Comparison of ENCODE assay signal across 28 mouse cellular contexts in genomic region chr12:102514151-102514550, GRCm38 (mm10). TPM values are rescaled to one million over a fixed set of nuclear protein-coding genes. Genes with fewer than 3 reads are reported as not detected.
DNase-seq lines count a peak whose midpoint lies in the region; ATAC-seq lines count a peak whose summit lies in the region.
"Had no signal": no experiment of that assay in that cellular context is flagged by ENCODE, and none has a peak within 500 bp of the region (broad histone marks: within the 10 kb centered on the region; RNA-seq: fewer than 3 reads in every experiment).

No protein-coding gene starts in this region.

- H3K36me3 ChIP-seq in hindbrain, embryonic 10.5 days, result no peaks in the 10 kb centered on the region
- no peaks in the 10 kb centered on the region for H3K36me3 ChIP-seq in hindbrain, embryonic 14.5 days (replicated peaks; ENCODE audit: control insufficient read depth, insufficient read depth)
- no peaks in the 10 kb centered on the region for H3K36me3 ChIP-seq in forebrain, embryonic 14.5 days (ENCODE audit: control insufficient read depth, insufficient read depth, low read length)
- H3K36me3 ChIP-seq in neural tube, embryonic 15.5 days, result no peaks in the 10 kb centered on the region
- H3K36me3 ChIP-seq: embryonic facial prominence, embryonic 13.5 days; heart, embryonic 12.5 days; hindbrain, embryonic 15.5 days; limb, embryonic 12.5 days had no signal

- no peak overlapping the region for H3K4me3 ChIP-seq in hindbrain, embryonic 10.5 days
- no peak overlapping the region for H3K4me3 ChIP-seq in hindbrain, embryonic 14.5 days (replicated peaks; ENCODE audit: low read length)
- no peak overlapping the region for H3K4me3 ChIP-seq in forebrain, embryonic 14.5 days (ENCODE audit: low read depth, low read length)
- no peak overlapping the region for H3K4me3 ChIP-seq in neural tube, embryonic 15.5 days (replicated peaks)
- H3K4me3 ChIP-seq: embryonic facial prominence, embryonic 13.5 days; erythroblast, embryonic 14.5 days; heart, embryonic 12.5 days; hindbrain, embryonic 15.5 days; limb, embryonic 12.5 days had no signal

- no peak for ATAC-seq in hindbrain, embryonic 14.5 days (ENCODE audit: low FRiP score)
- no peak for ATAC-seq in forebrain, embryonic 14.5 days
- no peak for ATAC-seq in neural tube, embryonic 15.5 days (ENCODE audit: low FRiP score)
- ATAC-seq: intestine, embryonic 16.5 days; liver, postnatal 0 days; lung, postnatal 0 days; midbrain, embryonic 16.5 days had no signal

- H3K4me1 ChIP-seq in hindbrain, embryonic 10.5 days (replicated peaks), result peaks cover 18% of the 10 kb centered on the region; the same call in 1 of the 2 replicates
- H3K4me1 ChIP-seq in hindbrain, embryonic 14.5 days (replicated peaks; ENCODE audit: control insufficient read depth, insufficient read depth, low read length), result peaks cover 12% of the 10 kb centered on the region
- H3K4me1 ChIP-seq in forebrain, embryonic 14.5 days (ENCODE audit: control insufficient read depth, insufficient read depth, low read length), result peaks cover 22% of the 10 kb centered on the region
- H3K4me1 ChIP-seq in neural tube, embryonic 15.5 days, result peaks cover 9% of the 10 kb centered on the region
- H3K4me1 ChIP-seq: heart, embryonic 12.5 days; limb, embryonic 12.5 days had no signal

- 0 out of 2 replicates have a peak overlapping the region, but pooled peaks have one; percentile 2 for H3K27ac ChIP-seq in hindbrain, embryonic 10.5 days
- H3K27ac ChIP-seq in hindbrain, embryonic 14.5 days, result no peak overlapping the region
- 0 out of 2 replicates have a peak overlapping the region, but pooled peaks have one; percentile 6 for H3K27ac ChIP-seq in forebrain, embryonic 14.5 days (ENCODE audit: low read depth, low read length)
- H3K27ac ChIP-seq in neural tube, embryonic 15.5 days (replicated peaks), result no peak overlapping the region
- H3K27ac ChIP-seq: embryonic facial prominence, embryonic 13.5 days; hindbrain, embryonic 15.5 days; kidney, postnatal 0 days; limb, embryonic 12.5 days; macrophage had no signal

- no peaks in the 10 kb centered on the region for H3K9me3 ChIP-seq in hindbrain, embryonic 10.5 days
- H3K9me3 ChIP-seq in hindbrain, embryonic 14.5 days (ENCODE audit: control insufficient read depth, low read length), result no peaks in the 10 kb centered on the region
- H3K9me3 ChIP-seq in forebrain, embryonic 14.5 days (replicated peaks; ENCODE audit: control insufficient read depth, low read length), result no peaks in the 10 kb centered on the region
- no peaks in the 10 kb centered on the region for H3K9me3 ChIP-seq in neural tube, embryonic 15.5 days (replicated peaks)
- H3K9me3 ChIP-seq: embryonic facial prominence, embryonic 13.5 days; heart, embryonic 12.5 days; hindbrain, embryonic 15.5 days; limb, embryonic 12.5 days had no signal

- H3K9ac ChIP-seq in hindbrain, embryonic 14.5 days, result no peak overlapping the region
- H3K9ac ChIP-seq in forebrain, embryonic 14.5 days (ENCODE audit: low read length), result no peak overlapping the region
- no peak overlapping the region for H3K9ac ChIP-seq in neural tube, embryonic 15.5 days (replicated peaks)
- H3K9ac ChIP-seq: embryonic facial prominence, embryonic 13.5 days; heart, embryonic 12.5 days; hindbrain, embryonic 15.5 days; limb, embryonic 12.5 days; liver, postnatal 0 days had no signal

- H3K27me3 ChIP-seq in hindbrain, embryonic 10.5 days (ENCODE audit: insufficient read depth, poor library complexity, severe bottlenecking), result no peaks in the 10 kb centered on the region
- no peaks in the 10 kb centered on the region for H3K27me3 ChIP-seq in hindbrain, embryonic 14.5 days (ENCODE audit: control insufficient read depth, insufficient read depth, low read length)
- H3K27me3 ChIP-seq in forebrain, embryonic 14.5 days (replicated peaks; ENCODE audit: control insufficient read depth, insufficient read depth, low read length), result no peaks in the 10 kb centered on the region
- no peaks in the 10 kb centered on the region for H3K27me3 ChIP-seq in neural tube, embryonic 15.5 days (replicated peaks)
- H3K27me3 ChIP-seq: embryonic facial prominence, embryonic 13.5 days; heart, embryonic 12.5 days; hindbrain, embryonic 15.5 days had no signal

- H3K4me2 ChIP-seq in hindbrain, embryonic 14.5 days (replicated peaks), result no peak overlapping the region
- no peak overlapping the region for H3K4me2 ChIP-seq in forebrain, embryonic 14.5 days (ENCODE audit: low read length)
- H3K4me2 ChIP-seq in neural tube, embryonic 15.5 days, result no peak overlapping the region
- H3K4me2 ChIP-seq: embryonic facial prominence, embryonic 13.5 days; heart, embryonic 12.5 days; hindbrain, embryonic 15.5 days; limb, embryonic 12.5 days; liver, embryonic 11.5 days had no signal

- 61% methylated on average over 6 of the region's 6 CpGs for WGBS in hindbrain, embryonic 10.5 days
- 68% methylated on average over 6 of the region's 6 CpGs for WGBS in hindbrain, embryonic 14.5 days
- 49% methylated on average over 6 of the region's 6 CpGs for WGBS in forebrain, embryonic 14.5 days
- WGBS in neural tube, embryonic 15.5 days, result 74% methylated on average over 6 of the region's 6 CpGs

- no peak for DNase-seq in hindbrain, embryonic 10.5 days (ENCODE audit: low spot score)
- no peak for DNase-seq in hindbrain, embryonic 14.5 days (ENCODE audit: low spot score)
- DNase-seq in right cerebral cortex, postnatal 10 days (ENCODE audit: low spot score in 2 of 2), result peak; percentile 48 to 49
- DNase-seq in right cerebral cortex, postnatal 14 days, result no peak
- DNase-seq in forebrain, embryonic 14.5 days (ENCODE audit: low spot score), result no peak
- DNase-seq in retina, postnatal 1 day, result peak; percentile 36
- DNase-seq in adrenal gland, postnatal 14 days, result no peak
- DNase-seq: adrenal gland, postnatal 25 days; cerebellum, adult 11-12 months; cerebellum, postnatal 14 days; gastrocnemius, postnatal 10 days; heart, adult 11 months; heart, postnatal 10 days; liver, postnatal 0 days; right cerebral cortex, postnatal 25 days; thymus, postnatal 25 days had no signal

RNA-seq across cellular contexts. Expression of gene Chga, which starts 40.6 kb away (rescaled TPM):
- 15.6 and 30.1 TPM in 2 replicates for polyA plus RNA-seq in hindbrain, embryonic 10.5 days (2016; fragmentation: Nextera tagmentation; extraction: Ambion mirVana)
- 109 and 123 TPM in 2 replicates for polyA plus RNA-seq in hindbrain, embryonic 14.5 days (2014; fragmentation: Nextera tagmentation; extraction: Ambion mirVana)
- 63.3 and 76.8 TPM in 2 replicates for polyA plus RNA-seq in forebrain, embryonic 14.5 days (2014; fragmentation: Nextera tagmentation; extraction: Ambion mirVana)
- polyA plus RNA-seq in neural tube, embryonic 15.5 days (2015; fragmentation: Nextera tagmentation; extraction: Ambion mirVana), result 178 and 204 TPM in 2 replicates
- total RNA-seq in adrenal gland, postnatal 14 days (2021), result 1,531 and 1,561 TPM in 2 replicates
- total RNA-seq: heart, postnatal 10 days had no signal
- polyA plus RNA-seq: macrophage had no signal

RNA-seq across cellular contexts. Expression of gene Golga5, which starts 45.2 kb away (rescaled TPM):
- 26.1 and 26.5 TPM in 2 replicates for polyA plus RNA-seq in hindbrain, embryonic 10.5 days (2016; fragmentation: Nextera tagmentation; extraction: Ambion mirVana)
- polyA plus RNA-seq in hindbrain, embryonic 14.5 days (2014; fragmentation: Nextera tagmentation; extraction: Ambion mirVana), result 25.9 and 28.1 TPM in 2 replicates
- polyA plus RNA-seq in forebrain, embryonic 14.5 days (2014; fragmentation: Nextera tagmentation; extraction: Ambion mirVana), result 34.1 and 34.2 TPM in 2 replicates
- 24.6 and 27.6 TPM in 2 replicates for polyA plus RNA-seq in neural tube, embryonic 15.5 days (2015; fragmentation: Nextera tagmentation; extraction: Ambion mirVana)
- total RNA-seq in adrenal gland, postnatal 14 days (2021), result 35.0 and 41.2 TPM in 2 replicates

Comparison
In these comparisons a context has a peak if more than half of its experiments do, and no peak if none do; other contexts are left out.
1. DNase-seq: peak in right cerebral cortex, postnatal 10 days (2 of 2) and retina, postnatal 1 day (single experiment); none in hindbrain, embryonic 10.5 days (single experiment), hindbrain, embryonic 14.5 days (single experiment), right cerebral cortex, postnatal 14 days (single experiment), forebrain, embryonic 14.5 days (single experiment) and adrenal gland, postnatal 14 days (single experiment).
2. H3K27ac ChIP-seq: peak in hindbrain, embryonic 10.5 days (single experiment) and forebrain, embryonic 14.5 days (single experiment); none in hindbrain, embryonic 14.5 days (single experiment) and neural tube, embryonic 15.5 days (single experiment).